Mouse (Mus musculus) c-Kit-positive CD71-negative TER-119-negative erythroid progenitor cells, embryonic 14.5 days (primary cell): ENCODE results near the gene Prkg1.
"Not testable (repeated sequence)": the region's sequence is repeated elsewhere in the genome, so short reads cannot be mapped to it uniquely, and the experiment has no call there.

Experiments used
- DNase-seq: peaks from one replicate; pipeline ENCODE4 v3.0.0-alpha.2; 2013; ENCODE audit warnings: low read depth

Prkg1 gene

DNA sequence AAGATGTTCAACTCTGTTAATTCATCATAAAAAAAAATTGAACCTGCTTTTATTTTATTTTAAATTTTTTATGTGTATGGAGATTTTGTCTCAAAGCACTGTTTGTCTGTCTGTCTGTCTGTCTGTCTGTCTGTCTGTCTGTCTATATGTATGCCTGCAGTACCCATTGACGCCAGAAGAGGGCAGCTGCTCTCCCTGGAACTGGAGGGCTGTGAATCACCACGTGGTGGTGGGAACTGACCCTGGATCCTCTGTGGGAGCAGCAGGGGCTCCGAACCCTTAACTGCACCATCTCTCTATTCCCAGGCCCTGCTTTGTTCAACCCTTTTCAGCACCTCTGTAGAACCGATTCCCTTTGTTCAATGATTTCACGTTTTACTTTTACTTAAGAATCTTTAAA lies 338.7 kb downstream of the Prkg1 start:
- no peak for DNase-seq

DNA sequence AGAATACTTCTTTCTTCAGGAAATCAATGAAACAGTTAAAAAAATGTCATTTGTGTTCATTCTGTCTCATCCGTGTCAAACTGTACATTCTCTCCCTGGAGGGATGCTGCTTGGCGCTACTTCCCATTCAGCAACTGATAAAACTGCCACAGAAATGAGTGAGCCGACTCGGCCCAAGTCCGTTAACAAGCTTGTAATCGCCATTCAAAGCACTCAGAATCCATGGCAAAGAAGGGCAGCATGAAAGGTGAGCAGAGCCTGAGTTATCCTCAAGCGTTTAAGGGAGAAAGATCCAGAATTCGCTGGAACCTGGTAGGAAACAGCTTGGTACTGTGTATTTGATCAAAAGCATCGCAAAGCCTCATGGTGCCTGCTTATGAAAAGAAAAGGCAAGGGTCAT lies 339.6 kb downstream of the Prkg1 start:
- DNase-seq, result no peak

DNA sequence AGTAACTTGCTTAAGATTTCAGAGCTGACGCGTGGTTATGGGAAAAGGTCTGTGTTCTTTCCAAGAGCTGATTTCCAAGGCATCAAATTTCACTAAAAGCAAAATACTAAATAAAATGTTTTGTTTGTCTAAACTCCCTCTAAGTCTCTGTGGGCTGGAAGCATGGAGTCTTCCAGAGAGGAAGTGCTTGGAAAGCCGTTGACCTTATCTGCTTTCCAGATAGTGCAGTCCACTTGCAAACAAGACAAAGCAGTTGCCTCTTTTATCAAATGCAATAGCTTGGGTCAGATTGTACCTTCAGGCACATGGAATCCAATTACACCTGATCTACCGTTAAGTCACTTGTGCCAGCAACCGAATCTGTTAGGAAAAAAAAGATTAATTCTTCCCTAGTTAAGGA lies 340.5 kb downstream of the Prkg1 start:
- DNase-seq, result no peak

DNA sequence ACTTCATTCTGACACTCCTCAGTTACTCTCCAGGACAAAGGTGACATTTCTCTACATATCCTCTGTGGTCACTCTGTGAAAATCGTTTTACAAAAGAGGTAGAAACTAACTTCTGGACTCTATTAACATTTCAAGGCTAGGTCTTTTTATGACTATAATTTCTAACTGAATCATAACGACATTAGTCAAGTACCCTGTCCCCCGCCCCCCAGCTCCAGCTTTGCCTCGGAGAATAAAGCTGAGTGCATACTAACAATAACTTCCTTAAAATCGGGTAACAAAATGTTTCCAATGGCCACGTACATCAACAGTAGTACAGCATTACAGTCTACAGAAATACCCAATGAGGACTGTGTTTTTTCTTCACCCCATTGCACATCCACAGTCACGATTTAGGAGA lies 351.3 kb downstream of the Prkg1 start:
- DNase-seq, result no peak

DNA sequence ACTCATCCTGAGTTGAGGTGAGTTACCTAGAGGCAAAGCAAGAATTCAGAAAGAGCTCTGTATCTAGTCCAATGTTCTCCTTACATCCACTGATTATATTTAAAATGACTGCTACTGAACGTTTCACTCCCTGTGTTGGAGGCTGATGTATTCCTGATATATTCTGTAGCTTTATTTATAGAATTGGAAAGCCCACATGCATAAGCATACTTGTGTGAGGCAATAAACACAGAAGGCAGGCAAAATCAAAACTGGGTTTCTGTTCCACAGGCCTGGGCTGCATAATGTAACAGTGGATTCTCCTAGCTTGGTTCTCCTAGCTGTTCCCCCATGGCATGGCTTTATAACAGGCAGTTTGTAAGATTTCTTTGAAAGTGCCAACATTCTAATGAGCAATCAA lies 368.7 kb downstream of the Prkg1 start:
- no peak for DNase-seq

GRCm38 (mm10) chr19:31385353-31385752 lies 379.5 kb downstream of the Prkg1 start:
- DNase-seq, result no peak

GRCm38 (mm10) chr19:31383881-31384280 lies 381.0 kb downstream of the Prkg1 start:
- DNase-seq, result no peak

GRCm38 (mm10) chr19:31370106-31370505 lies 394.7 kb downstream of the Prkg1 start:
- DNase-seq, result no peak

DNA sequence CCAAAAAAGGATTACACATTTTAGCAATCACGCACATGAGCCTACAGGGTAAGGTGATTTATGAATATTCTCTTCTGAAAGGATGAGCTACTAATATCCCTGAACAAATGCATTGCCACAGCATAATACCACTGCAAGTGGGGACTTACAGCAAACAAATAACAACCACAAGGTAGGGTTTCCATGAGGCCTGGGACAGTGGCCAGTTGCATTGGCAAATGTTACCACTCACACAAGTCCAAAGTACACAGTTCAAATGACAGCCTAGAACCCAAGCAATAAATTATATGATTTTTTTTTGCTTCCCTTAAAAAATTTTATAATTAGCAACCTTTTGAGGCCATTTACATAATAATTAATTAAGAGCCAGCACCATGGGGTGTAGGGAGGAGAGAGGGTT lies 395.7 kb downstream of the Prkg1 start:
- DNase-seq, result no peak

- DNase-seq, result no peak
Observed at GRCm38 (mm10) chr19:31362051-31362450, 402.8 kb downstream of the Prkg1 start.

GRCm38 (mm10) chr19:31361575-31361974 lies 403.3 kb downstream of the Prkg1 start:
- no peak for DNase-seq

- no peak for DNase-seq
Observed at GRCm38 (mm10) chr19:31361161-31361560, 403.7 kb downstream of the Prkg1 start.

GRCm38 (mm10) chr19:31354959-31355358 lies 409.9 kb downstream of the Prkg1 start:
- DNase-seq, result no peak

- DNase-seq, result not testable (repeated sequence)
Observed at GRCm38 (mm10) chr19:31352784-31353183, 412.0 kb downstream of the Prkg1 start.

DNA sequence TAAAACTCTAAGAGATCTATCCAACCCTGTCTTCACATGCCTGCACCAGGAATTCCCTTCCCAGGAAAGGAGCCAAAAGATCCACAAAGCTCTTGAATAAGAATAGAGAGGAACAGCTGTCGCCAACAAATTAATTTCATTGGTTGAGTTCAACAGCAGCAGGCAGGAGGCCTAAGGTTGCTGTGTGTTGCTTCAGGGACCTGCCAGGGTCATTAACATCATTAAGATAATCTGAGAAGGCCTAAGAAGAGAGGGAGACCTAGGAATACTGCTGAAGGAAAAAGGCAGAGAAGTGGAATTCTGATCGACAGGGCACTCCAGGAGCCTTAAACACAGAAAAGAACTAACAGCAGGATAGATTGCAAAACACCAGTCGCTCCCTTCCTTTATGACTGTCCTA lies 413.0 kb downstream of the Prkg1 start:
- no peak for DNase-seq

DNA sequence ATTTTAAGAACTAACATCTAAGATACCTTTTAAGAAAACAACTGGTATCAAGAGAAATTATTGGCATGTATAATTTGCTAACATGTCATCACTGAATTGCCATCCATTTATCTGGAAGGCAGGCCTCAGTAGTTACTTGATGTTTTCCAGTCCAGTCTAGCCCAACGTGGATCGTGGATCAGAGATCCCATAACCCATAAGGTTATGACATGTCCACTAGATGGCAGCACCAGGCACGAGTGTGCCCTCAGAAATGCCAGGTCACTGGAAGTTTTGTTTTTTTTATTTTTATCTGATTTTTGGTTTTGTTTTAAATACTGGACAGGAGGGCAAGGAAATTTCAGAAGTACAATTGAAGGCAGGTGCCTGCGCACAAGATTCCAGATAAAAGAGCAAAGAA lies 422.7 kb downstream of the Prkg1 start:
- DNase-seq, result peak; percentile 51

DNA sequence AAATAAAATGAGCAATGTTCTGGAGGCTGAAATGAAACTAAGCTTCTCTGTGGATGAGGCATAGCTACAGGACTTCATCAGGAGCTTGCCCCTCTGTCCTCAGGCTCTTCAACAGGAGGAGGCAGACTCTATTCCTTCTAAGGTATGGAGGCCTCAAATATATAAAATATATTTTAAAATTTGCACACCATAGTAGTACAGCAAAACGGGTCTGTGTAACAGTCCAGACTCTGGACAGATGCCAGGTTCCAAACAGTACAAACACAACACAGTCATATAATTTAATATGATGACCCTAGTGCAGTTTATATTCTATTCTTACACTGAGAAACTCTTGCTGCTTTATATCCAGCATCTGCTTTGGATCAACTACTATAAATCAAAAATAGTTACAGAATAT lies 423.9 kb downstream of the Prkg1 start:
- no peak for DNase-seq

DNA sequence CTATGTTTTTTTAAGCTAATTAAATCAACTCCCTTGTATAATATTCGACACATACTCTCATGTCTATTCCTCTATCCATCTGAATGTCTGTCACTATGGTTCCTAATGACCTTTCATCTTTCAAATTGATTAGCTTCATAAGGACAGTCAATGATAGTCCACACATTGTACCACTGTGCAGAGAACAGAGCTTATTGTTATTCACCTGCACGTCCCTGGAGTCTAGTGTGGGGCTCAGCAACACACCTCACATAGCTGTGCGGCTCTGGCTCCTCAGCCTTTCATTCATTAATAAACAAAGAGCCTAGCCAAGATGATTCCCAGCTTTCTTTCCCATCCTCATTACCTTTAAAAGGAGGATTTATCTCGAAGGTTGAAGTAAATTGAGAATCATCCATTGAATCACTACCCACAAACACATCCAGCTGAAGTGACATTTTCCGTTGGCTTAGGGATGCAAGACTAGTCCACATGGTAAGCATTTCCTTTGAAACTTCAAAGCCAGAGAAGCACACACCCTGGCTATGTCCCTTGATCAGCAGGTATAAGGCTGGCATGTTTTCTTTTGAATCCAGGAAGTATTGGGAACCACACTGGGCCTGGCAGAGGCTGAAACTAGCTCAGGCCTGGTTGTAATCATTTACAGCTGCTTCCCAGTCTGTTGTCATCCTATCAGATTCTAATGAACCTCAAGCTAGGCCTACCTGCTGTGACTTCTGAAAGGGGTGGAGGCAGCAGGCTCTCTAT lies 426.3 kb downstream of the Prkg1 start:
- DNase-seq, result no peak

DNA sequence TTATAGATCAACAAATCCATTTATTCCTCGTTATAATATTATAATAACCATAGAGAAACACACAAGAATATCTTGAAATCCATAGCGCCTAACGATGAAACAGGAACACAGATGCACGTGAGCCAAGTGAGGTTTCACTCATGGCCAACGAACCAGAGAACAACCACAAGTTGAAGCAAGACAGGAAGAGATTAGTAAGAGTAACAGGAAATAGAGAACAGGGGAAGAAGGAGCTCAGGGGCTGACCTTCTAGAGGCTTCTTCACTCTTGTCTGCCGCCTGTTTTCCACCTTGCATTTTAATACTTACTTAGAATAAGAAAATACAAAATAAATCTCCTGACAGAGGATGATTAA lies 427.0 kb downstream of the Prkg1 start:
- DNase-seq, result peak; percentile 41

- peak; percentile 19 for DNase-seq
Observed at GRCm38 (mm10) chr19:31337163-31337862, 427.5 kb downstream of the Prkg1 start.

- DNase-seq, result no peak
Observed at GRCm38 (mm10) chr19:31336381-31336780, 428.5 kb downstream of the Prkg1 start.

DNA sequence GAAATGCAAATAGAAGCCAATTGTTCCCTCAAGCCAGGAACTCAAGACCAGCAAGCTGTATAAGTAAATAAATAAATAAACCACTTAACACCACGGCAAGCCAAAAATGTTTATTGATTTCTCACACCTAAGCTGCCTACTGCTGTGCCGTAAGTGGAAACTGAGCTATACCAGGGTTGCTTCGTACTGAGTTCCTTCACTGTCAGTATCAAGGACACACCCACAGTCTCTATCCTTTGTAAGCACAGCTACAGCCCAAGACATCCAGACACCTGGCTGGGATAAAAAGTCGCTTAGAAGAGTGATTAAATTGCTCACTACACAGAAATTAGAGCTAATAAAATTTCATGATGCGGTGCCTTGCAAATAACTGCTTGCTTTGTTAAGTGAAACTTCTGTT lies 434.9 kb downstream of the Prkg1 start:
- no peak for DNase-seq

DNA sequence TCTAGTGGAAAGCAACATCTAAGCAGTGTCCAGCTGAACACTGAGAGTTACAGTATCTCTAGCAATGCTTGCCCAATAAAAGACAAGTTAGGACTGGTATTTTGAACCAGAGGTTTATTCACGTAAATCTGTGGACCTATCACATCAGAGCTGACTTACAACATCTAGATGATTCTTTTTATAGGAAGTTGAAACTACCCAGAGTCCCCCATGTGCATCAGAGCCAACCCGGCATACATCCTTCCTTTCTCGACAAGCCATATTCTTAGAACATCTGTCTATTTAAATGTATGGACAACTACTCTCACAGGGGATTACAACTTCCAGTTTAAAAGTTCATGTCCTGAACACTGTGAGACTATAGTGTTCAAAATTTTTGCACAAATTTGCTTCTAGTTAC lies 460.1 kb downstream of the Prkg1 start:
- DNase-seq, result no peak

- DNase-seq, result no peak
Observed at GRCm38 (mm10) chr19:31291231-31291630, 473.6 kb downstream of the Prkg1 start.
